Mouse (Mus musculus) embryonic fibroblast, embryonic 13.5 days (primary cell): Measurements from ENCODE around the gene Ccdc97.
A peak's percentile ranks its signal among the peaks of the same experiment; 100 is the strongest.

Experiments
- CTCF ChIP-seq: IDR thresholded peaks from 2 replicates; pipeline ENCODE4 v1.5.1; 2011; ENCODE audit warnings: mild to moderate bottlenecking, control low read depth, low read length, moderate library complexity, borderline replicate concordance; ENCODE audit not compliant: insufficient read depth
- POLR2A ChIP-seq: IDR thresholded peaks from 2 replicates; pipeline ENCODE4 v1.6.1; 2011; ENCODE audit warnings: low read depth, mild to moderate bottlenecking, control low read depth, low read length, moderate library complexity

DNA sequence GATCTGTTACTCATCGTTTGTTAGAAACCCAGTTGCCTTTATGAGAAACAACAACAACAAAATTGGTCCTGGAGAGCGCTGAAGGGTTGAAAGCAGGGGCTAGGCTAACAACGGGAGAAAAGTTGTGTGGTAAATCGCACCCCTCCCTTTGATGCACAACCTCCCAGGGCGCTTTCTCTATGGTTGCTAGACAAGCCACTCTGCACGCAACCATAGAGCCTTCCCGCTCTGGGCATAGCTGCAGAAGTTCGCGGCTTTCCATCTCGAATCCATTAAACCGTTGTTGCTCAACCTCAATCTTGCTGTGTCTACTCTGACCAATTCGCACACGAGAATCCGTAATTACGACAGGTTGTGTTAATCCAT, 36.6 kb upstream of the Ccdc97 start:
- no peak for TF ChIP-seq CTCF
- TF ChIP-seq POLR2A, result peak; percentile 43; the same call in 1 of the 2 replicates
